Mouse (Mus musculus): ENCODE results near the gene Gm27029. TPM values are rescaled to one million over a fixed set of nuclear protein-coding genes. Genes with fewer than 3 reads are reported as not detected.
"Not testable (repeated sequence)": the region's sequence is repeated elsewhere in the genome, so short reads cannot be mapped to it uniquely, and the experiment has no call there.

The Gm27029 gene
- polyA plus RNA-seq (2016; fragmentation: Nextera tagmentation; extraction: Ambion mirVana) = 7.4 and 8.1 TPM in 2 replicates

DNA sequence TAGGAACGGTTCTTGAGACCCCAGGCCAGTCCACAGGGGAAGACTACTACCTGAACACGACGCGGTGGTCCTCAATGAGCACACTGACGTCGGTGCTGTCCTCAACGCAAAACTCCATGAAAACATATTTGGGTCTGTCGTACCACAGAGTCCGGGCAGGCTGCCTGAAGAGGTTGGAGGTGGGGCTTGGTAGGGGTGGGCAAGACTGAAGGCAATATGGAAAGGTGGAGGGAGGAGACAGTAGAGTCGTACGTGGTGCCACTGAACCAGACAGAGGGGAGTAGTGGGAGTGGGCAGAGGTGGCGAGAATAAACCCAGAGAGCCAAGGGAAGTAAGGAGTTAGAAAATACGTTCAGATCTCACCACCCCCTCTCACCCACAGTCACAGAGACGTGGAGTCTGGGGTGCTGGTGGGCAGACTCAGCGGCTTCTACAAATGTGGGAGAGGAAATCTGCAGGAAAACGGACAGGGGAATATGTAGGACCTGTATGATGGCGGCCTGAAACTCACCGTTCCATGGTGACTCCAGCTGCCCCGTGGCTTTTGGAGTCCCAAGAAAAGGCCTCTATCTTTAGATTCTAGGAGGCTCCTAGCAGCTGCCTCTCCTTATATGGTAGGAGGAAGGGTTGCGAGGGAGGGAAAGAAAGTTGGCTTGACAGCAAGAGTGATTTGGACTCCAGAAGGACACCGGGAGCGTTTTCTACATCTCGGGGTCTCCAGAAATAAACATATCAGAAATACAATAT is at the start of gene Gm27029:
Gm27029 (minus strand) TSS at position 692 of the 747 bp plus-strand sequence.
- ATAC-seq (ENCODE audit: low FRiP score) = peak; percentile 54
- Histone ChIP-seq H3K27me3 (0 out of 2 replicates have a peak, but pooled peaks cover 4% of the 10 kb centered on the region), H3K4me2 (replicated peaks) (peak within 1 kb of the TSS; percentile 92), H3K4me1 (peaks cover 26% of the 10 kb centered on the region), H3K4me3 (peak within 1 kb of the TSS; percentile 91), H3K36me3 (peaks cover 5% of the 10 kb centered on the region), H3K9ac (peak within 1 kb of the TSS; percentile 73), H3K9me3 (replicated peaks) (no peaks in the 10 kb centered on the region), H3K27ac (peak within 1 kb of the TSS; percentile 91)
- WGBS = 6% methylated on average over 23 of the region's 23 CpGs

- Histone ChIP-seq H3K9ac (no peak overlapping the region), H3K27me3 (no peaks in the 10 kb centered on the region), H3K9me3 (replicated peaks) (no peaks in the 10 kb centered on the region), H3K4me3 (no peak overlapping the region), H3K36me3 (peaks cover 11% of the 10 kb centered on the region; the same call in 1 of the 2 replicates), H3K27ac (peak overlapping the region; percentile 42), H3K4me2 (replicated peaks) (no peak overlapping the region), H3K4me1 (peaks cover 55% of the 10 kb centered on the region)
- WGBS = 70% methylated on average over 5 of the region's 5 CpGs
- ATAC-seq (ENCODE audit: low FRiP score) = no peak
Observed at GRCm38 (mm10) chr11:101474298-101474697, 49.7 kb upstream of the Gm27029 start.

DNA sequence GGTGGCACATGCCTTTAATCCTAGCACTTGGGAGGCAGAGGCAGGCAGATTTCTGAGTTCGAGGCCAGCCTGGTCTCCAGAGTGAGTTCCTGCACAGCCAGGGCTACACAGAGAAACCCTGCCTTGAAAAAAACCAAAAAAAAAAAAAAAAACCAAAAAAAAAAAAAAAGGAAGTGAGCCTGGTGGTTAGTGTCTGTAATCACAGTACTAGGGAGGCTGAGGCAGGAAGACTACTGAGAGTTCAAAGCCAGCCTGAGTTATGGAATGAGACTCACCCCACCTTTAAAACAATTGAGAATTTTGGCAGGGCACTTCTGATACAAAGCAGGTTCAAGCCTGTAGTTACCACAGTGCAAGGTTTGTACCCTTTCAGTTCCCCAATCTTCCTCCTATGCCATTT is 49.1 kb upstream of the Gm27029 start:
- H3K9ac ChIP-seq; ATAC-seq (ENCODE audit: low FRiP score); H3K27me3 ChIP-seq; H3K4me3 ChIP-seq; H3K9me3 ChIP-seq (replicated peaks); H3K4me2 ChIP-seq (replicated peaks): not testable (repeated sequence)
- H3K36me3 ChIP-seq = peaks cover 11% of the 10 kb centered on the region; the same call in 1 of the 2 replicates
- peak overlapping the region; percentile 42 for H3K27ac ChIP-seq
- H3K4me1 ChIP-seq = peaks cover 54% of the 10 kb centered on the region
- 87% methylated on average over 1 of the region's 1 CpGs for WGBS

DNA sequence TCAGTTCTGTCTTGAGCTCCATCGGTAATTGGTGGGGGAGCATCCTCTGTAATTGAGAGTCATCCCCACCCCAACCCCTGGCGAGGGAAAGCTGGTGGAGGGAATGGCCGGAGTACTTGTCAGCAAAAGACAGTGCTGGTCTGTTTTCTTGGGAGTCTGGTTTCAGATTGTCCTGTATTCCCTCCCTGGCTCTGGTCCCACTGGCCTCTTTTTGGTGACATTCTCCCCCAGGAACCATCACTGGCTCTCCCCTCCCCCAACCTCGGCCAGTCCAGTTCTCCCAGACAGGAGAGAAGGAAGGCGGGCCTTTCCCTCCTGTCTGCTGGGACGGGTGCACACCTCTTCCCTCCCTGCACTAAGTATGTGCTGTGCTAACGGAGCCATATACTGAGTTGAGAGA is 47.7 kb upstream of the Gm27029 start:
- no peak for ATAC-seq (ENCODE audit: low FRiP score)
- peaks cover 11% of the 10 kb centered on the region; the same call in 1 of the 2 replicates for H3K36me3 ChIP-seq
- no peak overlapping the region for H3K9ac ChIP-seq
- H3K27ac ChIP-seq = peak overlapping the region; percentile 46
- 47% methylated on average over 7 of the region's 7 CpGs for WGBS
- H3K27me3 ChIP-seq = no peaks in the 10 kb centered on the region
- no peak overlapping the region for H3K4me3 ChIP-seq
- H3K9me3 ChIP-seq (replicated peaks) = no peaks in the 10 kb centered on the region
- H3K4me1 ChIP-seq = peaks cover 51% of the 10 kb centered on the region
- no peak overlapping the region for H3K4me2 ChIP-seq (replicated peaks)

DNA sequence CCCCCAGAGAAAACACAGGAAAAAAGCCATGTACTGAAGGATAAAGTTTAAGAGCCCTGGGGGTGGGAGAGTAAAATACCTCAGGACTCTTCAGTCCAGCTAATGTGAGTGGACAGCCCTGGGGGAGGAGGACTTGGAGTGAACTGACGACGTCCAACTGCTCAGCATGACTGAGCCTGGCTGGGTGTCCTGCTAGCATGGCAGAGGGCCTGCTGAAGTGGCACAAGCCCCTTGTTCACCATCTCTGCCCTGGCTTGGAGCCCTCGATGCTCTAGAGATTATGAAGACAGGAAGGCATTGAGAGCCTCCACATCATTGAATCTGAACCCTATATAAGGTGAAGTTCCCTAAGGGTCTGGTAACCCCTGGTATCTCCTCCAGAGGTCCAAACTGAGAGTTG is 47.3 kb upstream of the Gm27029 start:
- WGBS = 59% methylated on average over 3 of the region's 3 CpGs
- Histone ChIP-seq H3K27me3 (no peaks in the 10 kb centered on the region), H3K36me3 (peaks cover 11% of the 10 kb centered on the region; the same call in 1 of the 2 replicates), H3K9me3 (replicated peaks) (no peaks in the 10 kb centered on the region), H3K9ac (no peak overlapping the region), H3K27ac (peak overlapping the region; percentile 46), H3K4me3 (no peak overlapping the region), H3K4me2 (replicated peaks) (no peak overlapping the region), H3K4me1 (peaks cover 51% of the 10 kb centered on the region)
- no peak for ATAC-seq (ENCODE audit: low FRiP score)

DNA sequence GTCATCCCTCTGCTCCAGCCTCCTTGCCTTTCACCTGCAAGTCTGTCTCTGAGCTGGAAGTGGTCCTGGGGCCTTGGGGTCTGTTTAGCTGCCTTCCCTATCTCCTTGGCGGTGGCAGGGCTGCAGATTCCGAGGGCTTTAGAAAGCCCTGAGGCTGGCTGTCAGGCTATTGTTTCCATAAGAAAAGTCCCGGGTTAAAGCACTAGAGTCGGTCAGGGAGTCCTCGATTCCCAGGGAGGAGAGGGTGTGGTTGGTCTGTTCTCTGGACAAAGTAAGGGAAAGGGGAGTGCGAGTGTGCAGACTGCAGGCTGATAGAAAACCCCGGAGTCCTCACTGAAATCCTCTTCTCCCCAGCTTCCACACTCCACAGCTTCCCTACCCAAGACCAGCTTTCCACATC is 45.6 kb upstream of the Gm27029 start:
- H3K36me3 ChIP-seq = peaks cover 11% of the 10 kb centered on the region; the same call in 1 of the 2 replicates
- H3K9me3 ChIP-seq (replicated peaks) = no peaks in the 10 kb centered on the region
- 17% methylated on average over 7 of the region's 7 CpGs for WGBS
- no peaks in the 10 kb centered on the region for H3K27me3 ChIP-seq
- H3K4me3 ChIP-seq = peak overlapping the region; percentile 22
- H3K27ac ChIP-seq = peak overlapping the region; percentile 74
- peak overlapping the region; percentile 47 for H3K4me2 ChIP-seq (replicated peaks)
- H3K9ac ChIP-seq = peak overlapping the region; percentile 51
- peaks cover 60% of the 10 kb centered on the region for H3K4me1 ChIP-seq
- ATAC-seq (ENCODE audit: low FRiP score) = no peak

GRCm38 (mm10) chr11:101469155-101469554 is 44.6 kb upstream of the Gm27029 start:
- WGBS = 55% methylated on average over 4 of the region's 4 CpGs
- Histone ChIP-seq H3K27me3 (no peaks in the 10 kb centered on the region), H3K27ac (no peak overlapping the region)

DNA sequence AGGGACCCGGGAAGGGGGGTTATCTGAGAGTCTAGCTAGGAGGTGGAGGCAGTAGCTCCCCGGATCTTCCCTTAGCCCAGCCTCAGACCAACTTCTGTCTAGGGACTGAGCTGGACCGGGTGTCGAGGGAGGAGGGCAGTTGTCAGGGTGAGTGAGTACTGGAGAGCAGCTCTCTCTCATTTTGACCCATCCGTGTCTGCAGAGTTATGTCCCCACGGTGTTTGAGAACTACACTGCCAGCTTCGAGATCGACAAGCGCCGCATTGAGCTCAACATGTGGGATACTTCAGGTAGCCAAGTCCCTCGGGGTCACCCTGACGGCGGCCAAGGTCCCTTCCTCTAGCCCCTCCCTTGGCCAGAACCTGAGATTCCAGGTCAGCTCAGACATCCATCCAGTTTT is 44.1 kb upstream of the Gm27029 start:
- ATAC-seq (ENCODE audit: low FRiP score) = no peak; the same call in 1 of the 2 replicates
- Histone ChIP-seq H3K9ac (peak overlapping the region; percentile 94), H3K9me3 (replicated peaks) (no peaks in the 10 kb centered on the region), H3K4me1 (peaks cover 64% of the 10 kb centered on the region), H3K4me3 (peak overlapping the region; percentile 78), H3K27ac (peak overlapping the region; percentile 93), H3K4me2 (replicated peaks) (peak overlapping the region; percentile 74), H3K27me3 (no peaks in the 10 kb centered on the region), H3K36me3 (peaks cover 11% of the 10 kb centered on the region; the same call in 1 of the 2 replicates)
- under 1% methylated on average over 13 of the region's 13 CpGs for WGBS

More at GRCm38 (mm10) chr11:101469155-101469554, 44.6 kb upstream of the Gm27029 start:
- Histone ChIP-seq H3K4me3 (peak overlapping the region; percentile 78), H3K4me1 (peaks cover 62% of the 10 kb centered on the region), H3K36me3 (peaks cover 11% of the 10 kb centered on the region; the same call in 1 of the 2 replicates), H3K9me3 (replicated peaks) (no peaks in the 10 kb centered on the region), H3K4me2 (replicated peaks) (peak overlapping the region; percentile 74), H3K9ac (peak overlapping the region; percentile 94)
- no peak for ATAC-seq (ENCODE audit: low FRiP score)

GRCm38 (mm10) chr11:101468263-101468688 is 43.7 kb upstream of the Gm27029 start:
- Histone ChIP-seq H3K4me2 (replicated peaks) (peak overlapping the region; percentile 74), H3K4me3 (peak overlapping the region; percentile 78), H3K27me3 (no peaks in the 10 kb centered on the region), H3K9me3 (replicated peaks) (no peaks in the 10 kb centered on the region), H3K9ac (peak overlapping the region; percentile 94), H3K4me1 (peaks cover 69% of the 10 kb centered on the region), H3K27ac (peak overlapping the region; percentile 93), H3K36me3 (peaks cover 11% of the 10 kb centered on the region; the same call in 1 of the 2 replicates)
- under 1% methylated on average over 29 of the region's 31 CpGs for WGBS
- peak; percentile 42 for ATAC-seq (ENCODE audit: low FRiP score)

DNA sequence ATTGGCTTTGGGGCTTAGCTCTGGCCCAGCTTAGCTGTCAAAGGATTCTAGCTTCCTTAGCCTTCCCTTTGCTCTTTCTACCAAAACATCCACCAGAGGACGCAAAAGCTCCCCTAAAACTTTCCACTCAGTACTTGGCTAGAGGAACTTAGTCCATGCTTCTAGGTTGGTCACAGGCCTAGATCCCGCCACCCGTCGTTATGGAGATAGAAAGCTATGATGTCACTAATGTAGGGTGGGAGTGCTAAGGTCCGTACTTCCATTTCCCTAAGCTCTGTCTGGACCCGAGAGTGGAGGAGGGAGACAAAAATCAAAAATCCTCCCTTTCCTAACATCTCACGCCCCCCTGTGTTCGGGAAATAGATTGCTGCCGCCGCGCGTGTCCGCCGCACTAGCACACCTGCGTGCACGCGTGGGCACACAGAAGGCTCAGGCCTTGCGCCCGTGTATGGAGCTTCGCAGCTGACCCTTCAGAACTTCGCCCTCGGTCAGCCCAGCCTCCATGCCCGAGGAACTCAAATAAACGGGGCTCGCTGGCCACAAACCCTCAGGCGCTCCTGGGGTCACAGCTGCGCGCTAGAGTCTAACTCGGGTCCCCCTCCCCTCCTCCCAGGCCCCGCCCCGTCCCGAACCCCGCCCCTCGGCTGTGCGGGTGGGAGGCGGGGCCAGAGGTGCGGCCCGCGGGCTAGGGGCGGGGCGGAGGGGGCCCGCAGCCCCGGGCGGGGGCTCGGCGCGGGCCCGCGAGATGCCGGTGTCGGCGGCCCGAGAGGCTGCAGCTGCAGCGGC is 43.1 kb upstream of the Gm27029 start:
- H3K4me1 ChIP-seq = peaks cover 71% of the 10 kb centered on the region
- no peaks in the 10 kb centered on the region for H3K9me3 ChIP-seq (replicated peaks)
- WGBS = 1% methylated on average over 54 of the region's 54 CpGs
- H3K9ac ChIP-seq = peak overlapping the region; percentile 94
- H3K27me3 ChIP-seq = no peaks in the 10 kb centered on the region
- H3K36me3 ChIP-seq = peaks cover 12% of the 10 kb centered on the region; the same call in 1 of the 2 replicates
- H3K4me3 ChIP-seq = peak overlapping the region; percentile 78
- peak overlapping the region; percentile 74 for H3K4me2 ChIP-seq (replicated peaks)
- H3K27ac ChIP-seq = peak overlapping the region; percentile 93
- ATAC-seq (ENCODE audit: low FRiP score) = peak; percentile 69

- H3K9me3 ChIP-seq (replicated peaks); ATAC-seq (ENCODE audit: low FRiP score); H3K27me3 ChIP-seq; H3K27ac ChIP-seq: not testable (repeated sequence)
- Histone ChIP-seq H3K4me1 (peaks cover 69% of the 10 kb centered on the region), H3K36me3 (peaks cover 23% of the 10 kb centered on the region), H3K4me2 (replicated peaks) (peak overlapping the region; percentile 83), H3K9ac (peak overlapping the region; percentile 91; the same call in 1 of the 2 replicates), H3K4me3 (peak overlapping the region; percentile 92)
- WGBS = 58% methylated on average over 5 of the region's 5 CpGs
Observed at GRCm38 (mm10) chr11:101466552-101466950, 42.0 kb upstream of the Gm27029 start.
